Mouse (Mus musculus): ENCODE data around the gene Slc36a1.

Slc36a1 gene

GRCm38 (mm10) chr11:55209032-55209431, 4.9 kb downstream of the Slc36a1 start:
- DNase-seq (ENCODE audit: low read depth, low spot score): no peak

- DNase-seq (ENCODE audit: low read depth, low spot score): no peak
These were observed 5.6 kb downstream of the Slc36a1 start for GRCm38 (mm10) chr11:55209626-55210353.

GRCm38 (mm10) chr11:55213518-55213917, 9.4 kb downstream of the Slc36a1 start:
- DNase-seq (ENCODE audit: low read depth, low spot score): no peak

- DNase-seq (ENCODE audit: low read depth, low spot score): no peak
These were observed 10.0 kb downstream of the Slc36a1 start for GRCm38 (mm10) chr11:55214161-55214560.

GRCm38 (mm10) chr11:55214978-55215377, 10.8 kb downstream of the Slc36a1 start:
- DNase-seq (ENCODE audit: low read depth, low spot score): no peak

GRCm38 (mm10) chr11:55216061-55216460, 11.9 kb downstream of the Slc36a1 start:
- no peak for DNase-seq (ENCODE audit: low read depth, low spot score)

- no peak for DNase-seq (ENCODE audit: low read depth, low spot score)
These were observed 12.7 kb downstream of the Slc36a1 start for GRCm38 (mm10) chr11:55216830-55217229.

GRCm38 (mm10) chr11:55217418-55217817, 13.3 kb downstream of the Slc36a1 start:
- no peak for DNase-seq (ENCODE audit: low read depth, low spot score)

GRCm38 (mm10) chr11:55217880-55218279, 13.7 kb downstream of the Slc36a1 start:
- DNase-seq (ENCODE audit: low read depth, low spot score): no peak

GRCm38 (mm10) chr11:55218473-55218872, 14.3 kb downstream of the Slc36a1 start:
- DNase-seq (ENCODE audit: low read depth, low spot score): no peak

- no peak for DNase-seq (ENCODE audit: low read depth, low spot score)
These were observed 17.2 kb downstream of the Slc36a1 start for GRCm38 (mm10) chr11:55221306-55221705.

GRCm38 (mm10) chr11:55231034-55231433, 26.9 kb downstream of the Slc36a1 start:
- no peak for DNase-seq (ENCODE audit: low read depth, low spot score)

GRCm38 (mm10) chr11:55234288-55234687, 30.1 kb downstream of the Slc36a1 start:
- no peak for DNase-seq (ENCODE audit: low read depth, low spot score)

- DNase-seq (ENCODE audit: low read depth, low spot score): no peak
These were observed 30.6 kb downstream of the Slc36a1 start for GRCm38 (mm10) chr11:55234791-55235190.

GRCm38 (mm10) chr11:55236815-55237214, 32.7 kb downstream of the Slc36a1 start:
- DNase-seq (ENCODE audit: low read depth, low spot score): no peak

GRCm38 (mm10) chr11:55239496-55239895, 35.3 kb downstream of the Slc36a1 start:
- no peak for DNase-seq (ENCODE audit: low read depth, low spot score)

- DNase-seq (ENCODE audit: low read depth, low spot score): peak; percentile 16
These were observed 36.4 kb downstream of the Slc36a1 start for GRCm38 (mm10) chr11:55240556-55240955.

- DNase-seq (ENCODE audit: low read depth, low spot score): no peak
These were observed 46.4 kb downstream of the Slc36a1 start for GRCm38 (mm10) chr11:55250527-55250926.

GRCm38 (mm10) chr11:55253391-55253790, 49.2 kb downstream of the Slc36a1 start:
- DNase-seq (ENCODE audit: low read depth, low spot score): no peak

GRCm38 (mm10) chr11:55261105-55261504, 57.0 kb downstream of the Slc36a1 start:
- DNase-seq (ENCODE audit: low read depth, low spot score): no peak

- peak; percentile 4 for DNase-seq (ENCODE audit: low read depth, low spot score)
These were observed 57.9 kb downstream of the Slc36a1 start for GRCm38 (mm10) chr11:55262000-55262399.

- DNase-seq (ENCODE audit: low read depth, low spot score): no peak
These were observed 60.2 kb downstream of the Slc36a1 start for GRCm38 (mm10) chr11:55264318-55264717.

GRCm38 (mm10) chr11:55265647-55266046, 61.5 kb downstream of the Slc36a1 start:
- peak; percentile 2 for DNase-seq (ENCODE audit: low read depth, low spot score)

- no peak for DNase-seq (ENCODE audit: low read depth, low spot score)
These were observed 64.4 kb downstream of the Slc36a1 start for GRCm38 (mm10) chr11:55268580-55268979.
